In genomic region chr8:87893547-87893946, GRCm38 (mm10) we compare ENCODE assay signal across 10 mouse cellular contexts.
DNase-seq lines count a peak whose midpoint lies in the region; ATAC-seq lines count a peak whose summit lies in the region.
"Had no signal": no experiment of that assay in that cellular context is flagged by ENCODE, and none has a peak within 500 bp of the region (broad histone marks: within the 10 kb centered on the region; RNA-seq: fewer than 3 reads in every experiment).

No protein-coding gene starts in this region.

- WGBS in liver, embryonic 11.5 days, result 74% methylated on average over 6 of the region's 6 CpGs
- WGBS in hindbrain, embryonic 16.5 days, result 56% methylated on average over 6 of the region's 6 CpGs

- peak; percentile 41 for DNase-seq in adrenal gland, adult 2 months
- DNase-seq in adrenal gland, adult 8-10 months, result no peak
- no peak for DNase-seq in liver, embryonic 11.5 days (ENCODE audit: low spot score)
- DNase-seq in liver (no peak), R1 (ENCODE audit: low read depth, low spot score) (peak; percentile 42)
- no peak for DNase-seq in heart, postnatal 14 days
- DNase-seq in yolk sac, embryonic 10.5 days (ENCODE audit: low spot score), result no peak
- DNase-seq: right cerebral cortex, adult 18-20 months had no signal

- no peaks in the 10 kb centered on the region for H3K9me3 ChIP-seq in liver, embryonic 11.5 days (ENCODE audit: control insufficient read depth, low read length)
- no peaks in the 10 kb centered on the region for H3K9me3 ChIP-seq in hindbrain, embryonic 16.5 days (ENCODE audit: control insufficient read depth, low read length)

- intact Hi-C loops in heart, postnatal 14 days (cut with DNase I), result loop anchor here (5.0 kb wide), 1 partner anchor 64 kb away; the partner anchor contains the start of gene Zfp423

- peaks cover 11% of the 10 kb centered on the region for H3K4me1 ChIP-seq in liver, embryonic 11.5 days (replicated peaks; ENCODE audit: control insufficient read depth, insufficient read depth, low read length)
- H3K4me1 ChIP-seq in hindbrain, embryonic 16.5 days (ENCODE audit: control insufficient read depth, insufficient read depth, low read depth, low read length), result peaks cover 43% of the 10 kb centered on the region

- H3K9ac ChIP-seq in liver, embryonic 11.5 days (ENCODE audit: low read depth, low read length), result no peak overlapping the region
- H3K9ac ChIP-seq in hindbrain, embryonic 16.5 days (ENCODE audit: low read depth, low read length), result peak overlapping the region; percentile 25; the same call in 1 of the 2 replicates

- H3K4me2 ChIP-seq in liver, embryonic 11.5 days, result no peak overlapping the region; the same call in 1 of the 2 replicates
- no peak overlapping the region for H3K4me2 ChIP-seq in hindbrain, embryonic 16.5 days (ENCODE audit: low read length)

- ATAC-seq in liver, embryonic 11.5 days (replicated peaks; ENCODE audit: low FRiP score), result 0 out of 2 replicates have a peak, but pooled peaks have one; percentile 35
- 0 out of 2 replicates have a peak, but pooled peaks have one; percentile 26 for ATAC-seq in hindbrain, embryonic 16.5 days
- ATAC-seq: intestine, postnatal 0 days had no signal

- no peak overlapping the region for H3K27ac ChIP-seq in liver, embryonic 11.5 days (ENCODE audit: low read depth, low read length)
- H3K27ac ChIP-seq in hindbrain, embryonic 16.5 days (ENCODE audit: low read depth, low read length), result no peak overlapping the region

- H3K36me3 ChIP-seq in liver, embryonic 11.5 days (ENCODE audit: control insufficient read depth, insufficient read depth, low read length), result no peaks in the 10 kb centered on the region
- H3K36me3 ChIP-seq in hindbrain, embryonic 16.5 days (ENCODE audit: control insufficient read depth, insufficient read depth, low read length), result no peaks in the 10 kb centered on the region

- no peaks in the 10 kb centered on the region for H3K27me3 ChIP-seq in liver, embryonic 11.5 days (replicated peaks; ENCODE audit: control insufficient read depth, insufficient read depth, low read length)
- H3K27me3 ChIP-seq in hindbrain, embryonic 16.5 days (replicated peaks; ENCODE audit: control insufficient read depth, insufficient read depth, low read length), result no peaks in the 10 kb centered on the region

- no peak overlapping the region for H3K4me3 ChIP-seq in liver, embryonic 11.5 days (ENCODE audit: low read depth, low read length)
- no peak overlapping the region for H3K4me3 ChIP-seq in hindbrain, embryonic 16.5 days (ENCODE audit: low read length)

Comparison
In these comparisons a context has a peak if more than half of its experiments do, and no peak if none do; other contexts are left out.
1. DNase-seq: peak in adrenal gland, adult 2 months (single experiment) and R1 (single experiment); none in adrenal gland, adult 8-10 months (single experiment), liver, embryonic 11.5 days (single experiment), liver (single experiment), heart, postnatal 14 days (0 of 2) and yolk sac, embryonic 10.5 days (single experiment).